Mouse (Mus musculus): ENCODE results near the gene Adgra1.

The Adgra1 gene

DNA sequence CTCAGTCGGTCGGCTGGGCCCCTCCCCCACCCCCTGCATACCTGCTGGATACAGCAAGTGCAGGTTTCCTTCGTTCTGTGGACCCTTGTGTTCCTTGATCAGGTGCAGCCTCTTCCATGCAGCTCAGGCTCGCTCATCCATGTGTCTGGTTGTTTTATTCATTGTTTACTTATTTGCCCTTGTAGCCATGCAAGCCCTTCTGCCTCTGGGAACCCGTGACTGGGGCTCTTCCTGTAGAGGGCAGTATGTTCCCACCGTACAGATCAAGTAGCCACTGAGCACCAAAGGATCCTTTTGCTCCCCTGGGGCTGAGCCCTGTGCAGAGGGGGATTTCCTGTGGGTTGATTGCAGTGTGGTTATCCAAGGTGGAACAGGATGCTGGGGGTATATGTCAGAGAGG lies 71.7 kb downstream of the Adgra1 start:
- DNase-seq (ENCODE audit: low spot score) = peak; percentile 14

DNA sequence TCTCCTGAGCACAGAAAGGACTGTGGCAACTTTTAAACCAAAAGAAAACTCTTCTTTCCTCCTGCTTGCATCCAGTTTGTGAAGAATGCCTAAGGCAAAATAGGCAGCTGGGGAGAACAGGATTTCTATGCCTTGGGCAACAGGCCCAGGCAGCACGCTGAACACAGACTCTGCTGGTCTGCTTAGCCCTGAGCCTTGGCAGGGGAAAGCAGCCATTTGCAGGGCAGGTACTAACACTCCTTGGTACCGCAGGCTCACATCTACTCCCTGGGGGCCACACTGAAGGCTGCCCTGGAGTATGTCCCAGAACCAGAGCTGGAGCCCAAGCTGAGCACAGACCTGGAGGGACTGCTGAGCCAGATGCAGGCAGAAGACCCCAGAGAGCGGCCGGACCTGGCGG lies 74.2 kb downstream of the Adgra1 start:
- DNase-seq (ENCODE audit: low spot score) = no peak

DNA sequence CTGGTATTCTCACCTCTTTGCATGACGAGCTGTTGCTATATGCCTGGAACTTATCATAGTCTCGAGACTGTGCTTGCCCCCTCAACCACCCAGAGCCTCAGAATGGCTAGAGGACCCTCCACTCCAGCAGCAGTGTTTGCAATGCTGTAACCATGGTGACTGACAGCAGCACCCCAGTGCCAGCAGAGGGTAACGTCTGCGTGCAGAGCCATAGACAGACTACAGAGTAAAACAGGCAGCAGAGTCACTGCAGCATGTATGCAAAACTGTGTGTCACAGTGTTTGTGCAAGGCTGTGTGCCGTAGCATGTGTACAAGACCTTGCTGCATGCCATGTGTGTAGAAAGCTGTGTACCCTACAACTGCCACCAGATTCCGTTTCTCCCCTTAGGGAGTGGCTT lies 75.5 kb downstream of the Adgra1 start:
- DNase-seq (ENCODE audit: low spot score) = no peak

DNA sequence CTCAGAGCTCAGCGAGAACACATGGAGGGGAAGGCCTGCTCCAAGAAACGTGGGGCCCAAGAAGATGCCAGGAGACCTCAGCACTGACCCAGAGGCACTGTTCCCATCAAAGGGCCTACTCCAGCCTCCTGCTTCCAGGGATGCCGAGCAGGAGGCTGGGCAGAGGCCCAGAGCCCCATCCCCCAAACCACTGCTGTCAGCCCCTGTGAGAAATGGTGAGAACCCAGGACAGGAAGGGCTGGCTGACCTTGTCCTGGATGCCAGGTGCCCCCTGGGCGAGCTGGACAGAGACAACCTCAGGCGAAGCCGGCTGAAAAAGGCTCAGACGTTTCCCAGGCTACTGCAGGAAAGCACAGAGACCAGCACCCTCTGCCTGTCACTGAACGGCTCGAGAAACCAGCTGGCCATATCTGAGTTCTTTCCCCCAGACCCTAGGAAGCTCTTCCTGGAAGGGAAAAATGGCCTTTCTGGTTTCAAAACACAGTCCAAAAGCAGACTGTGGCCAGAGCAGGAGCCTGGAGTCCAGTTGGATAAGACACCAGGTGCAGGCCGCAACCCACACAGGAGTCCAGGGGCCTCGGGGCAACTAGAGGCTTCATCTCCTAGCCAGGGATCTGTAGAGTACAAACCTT lies 76.3 kb downstream of the Adgra1 start:
- DNase-seq (ENCODE audit: low spot score) = no peak

- no peak for DNase-seq (ENCODE audit: low spot score)
Measured at GRCm38 (mm10) chr7:139914141-139915047, 80.4 kb downstream of the Adgra1 start.

GRCm38 (mm10) chr7:139915646-139916257 lies 81.8 kb downstream of the Adgra1 start:
- no peak for DNase-seq (ENCODE audit: low spot score)

GRCm38 (mm10) chr7:139916345-139916744 lies 82.4 kb downstream of the Adgra1 start:
- no peak for DNase-seq (ENCODE audit: low spot score)

DNA sequence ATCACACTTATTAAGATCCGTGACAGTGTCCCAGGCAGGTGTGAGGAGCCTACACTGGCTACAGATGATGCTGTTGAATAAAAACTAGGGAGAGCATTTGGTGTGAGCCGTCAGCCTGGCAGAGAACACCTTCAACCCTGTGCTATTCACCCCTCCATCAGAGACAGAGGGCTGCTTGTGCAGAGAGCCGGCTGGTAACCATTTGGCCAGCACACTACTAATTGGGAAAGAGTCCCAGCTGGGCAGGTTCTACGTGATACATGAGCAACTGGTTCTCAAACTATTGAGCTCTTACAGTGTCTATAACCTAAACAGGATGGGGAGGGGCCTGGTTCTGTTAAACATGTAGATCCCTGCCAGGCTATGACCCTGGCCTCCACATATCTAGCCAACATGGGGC lies 84.3 kb downstream of the Adgra1 start:
- DNase-seq (ENCODE audit: low spot score) = no peak
